Mouse (Mus musculus) forebrain, embryonic 12.5 days (tissue): Measurements from ENCODE around the gene Ap1g1. TPM values are rescaled to one million over a fixed set of nuclear protein-coding genes. Genes with fewer than 3 reads are reported as not detected.
"Not testable (repeated sequence)": the region's sequence is repeated elsewhere in the genome, so short reads cannot be mapped to it uniquely, and the experiment has no call there.

Experiments
- ATAC-seq: fragments of 200-750 bp; cut with Nextera tagmentation; 2 replicates; pipeline ENCODE4 v1.8.0; 2017; ENCODE audit warnings: moderate TSS enrichment; ENCODE audit not compliant: low FRiP score
- H3K27ac ChIP-seq: fragments of 300-500 bp; sonication (generic); 2 replicates; pipeline ENCODE4 v1.5.1; 2016; ENCODE audit warnings: mild to moderate bottlenecking
- H3K27me3 ChIP-seq: fragments of 300-500 bp; sonication (generic); 2 replicates; pipeline ENCODE4 v1.6.1; 2016; ENCODE audit warnings: mild to moderate bottlenecking
- H3K36me3 ChIP-seq: fragments of 300-500 bp; sonication (generic); replicated peaks from 2 replicates; pipeline ENCODE4 v1.6.1; 2016; ENCODE audit warnings: mild to moderate bottlenecking
- H3K4me1 ChIP-seq: fragments of 300-500 bp; sonication (generic); 2 replicates; pipeline ENCODE4 v1.6.1; 2016
- H3K4me2 ChIP-seq: fragments of 300-500 bp; sonication (generic); 2 replicates; pipeline ENCODE4 v1.6.1; 2016; ENCODE audit warnings: mild to moderate bottlenecking, moderate library complexity
- H3K4me3 ChIP-seq: fragments of 300-500 bp; sonication (generic); replicated peaks from 2 replicates; pipeline ENCODE4 v1.5.1; 2016; ENCODE audit warnings: mild to moderate bottlenecking
- H3K9ac ChIP-seq: fragments of 300-500 bp; sonication (generic); 2 replicates; pipeline ENCODE4 v1.6.1; 2016; ENCODE audit warnings: mild to moderate bottlenecking
- H3K9me3 ChIP-seq: fragments of 300-500 bp; sonication (generic); 2 replicates; pipeline ENCODE4 v1.6.1; 2016
- WGBS: fragments of 180-500 bp; shearing (Covaris S2); methylation state at CpG from one replicate; pipeline ENCODE4 v1.1.7; 2016; 5-methylcytosine and 5-hydroxymethylcytosine counted together
- polyA plus RNA-seq: library from polyadenylated mRNA; unstranded; fragments of >200 nt; fragmentation: Nextera tagmentation; extraction: Ambion mirVana; gene quantifications from 2 replicates; pipeline ENCODE4 v1.2.1, GENCODE M21; 2016

Gene Ap1g1
- polyA plus RNA-seq, 1 experiment from 2014 or later, result 67.6 TPM

DNA sequence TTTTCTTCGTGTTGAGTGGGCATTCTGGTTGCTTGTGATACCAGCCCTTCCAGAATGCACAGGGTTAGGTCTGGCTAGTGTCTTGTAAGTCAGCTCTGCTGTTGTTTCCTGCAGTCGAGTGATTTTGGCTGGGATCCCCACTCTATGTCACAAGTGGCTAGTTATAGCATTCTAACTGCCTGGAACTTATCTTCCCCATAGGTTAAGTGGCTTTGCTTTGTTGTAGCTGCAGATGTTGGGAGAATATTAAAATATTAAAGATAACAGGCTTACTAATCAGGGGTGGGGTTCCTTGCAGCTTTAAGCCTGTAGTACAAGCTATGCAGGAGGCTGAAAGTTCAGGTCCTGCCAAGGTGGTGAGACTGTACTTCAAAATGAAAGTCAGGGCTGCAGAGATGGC lies 69.5 kb downstream of the Ap1g1 start:
- H3K4me1 ChIP-seq, result no peaks in the 10 kb centered on the region
- no peak overlapping the region for H3K4me3 ChIP-seq
- no peaks in the 10 kb centered on the region for H3K27me3 ChIP-seq
- peaks cover 65% of the 10 kb centered on the region for H3K36me3 ChIP-seq
- H3K9me3 ChIP-seq, result no peaks in the 10 kb centered on the region
- no peak for ATAC-seq
- no peak overlapping the region for H3K27ac ChIP-seq
- H3K4me2 ChIP-seq, result no peak overlapping the region
- WGBS, result 83% methylated on average over 2 of the region's 2 CpGs
- no peak overlapping the region for H3K9ac ChIP-seq

DNA sequence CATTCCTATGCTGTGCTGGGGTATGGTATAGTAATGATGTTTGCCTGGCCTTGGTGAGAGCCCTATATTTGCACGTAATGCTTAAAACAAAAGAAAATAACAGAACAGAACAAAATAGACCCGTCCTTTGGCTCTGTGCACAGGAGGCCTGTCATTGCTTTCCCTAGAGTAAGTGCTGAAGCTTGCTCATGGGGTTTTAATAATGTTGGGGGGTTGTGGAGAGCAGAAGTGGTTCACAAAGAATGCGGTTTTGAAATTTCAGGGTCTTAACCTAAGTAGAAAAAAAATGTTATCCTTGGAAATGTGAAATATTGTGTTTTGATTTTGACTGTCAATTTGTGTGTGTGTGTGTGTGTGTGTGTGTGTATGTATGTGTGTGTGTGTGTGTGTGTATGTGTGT lies 70.6 kb downstream of the Ap1g1 start:
- no peaks in the 10 kb centered on the region for H3K9me3 ChIP-seq
- H3K36me3 ChIP-seq, result peaks cover 59% of the 10 kb centered on the region
- H3K27me3 ChIP-seq, result no peaks in the 10 kb centered on the region
- ATAC-seq, result no peak
- H3K4me3 ChIP-seq, result no peak overlapping the region
- no peaks in the 10 kb centered on the region for H3K4me1 ChIP-seq
- WGBS, result 89% methylated on average over 3 of the region's 3 CpGs
- no peak overlapping the region for H3K4me2 ChIP-seq
- no peak overlapping the region for H3K27ac ChIP-seq
- H3K9ac ChIP-seq, result no peak overlapping the region

DNA sequence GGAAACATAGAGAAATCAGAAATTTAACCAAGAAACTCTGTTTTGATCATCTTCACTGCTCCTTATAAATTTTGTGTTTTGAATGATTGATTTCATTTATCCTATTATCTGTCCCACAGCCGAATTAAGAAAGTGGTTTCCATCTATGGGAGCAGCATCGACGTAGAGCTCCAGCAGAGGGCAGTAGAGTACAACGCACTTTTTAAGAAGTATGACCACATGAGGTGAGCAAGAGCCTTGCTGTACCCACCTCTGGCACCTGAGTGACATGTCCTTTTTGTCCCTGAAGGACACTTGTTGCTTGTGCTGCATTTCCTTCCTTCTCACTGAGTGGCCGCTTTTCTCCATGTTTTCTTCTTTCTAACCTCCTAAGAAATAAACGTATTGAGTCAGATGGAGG lies 75.1 kb downstream of the Ap1g1 start:
- Histone ChIP-seq H3K9ac (no peak overlapping the region), H3K4me3 (no peak overlapping the region), H3K4me2 (no peak overlapping the region), H3K36me3 (peaks cover 67% of the 10 kb centered on the region), H3K27me3 (no peaks in the 10 kb centered on the region), H3K27ac (no peak overlapping the region), H3K9me3 (no peaks in the 10 kb centered on the region), H3K4me1 (no peaks in the 10 kb centered on the region)
- 45% methylated on average over 6 of the region's 6 CpGs for WGBS
- ATAC-seq, result no peak

DNA sequence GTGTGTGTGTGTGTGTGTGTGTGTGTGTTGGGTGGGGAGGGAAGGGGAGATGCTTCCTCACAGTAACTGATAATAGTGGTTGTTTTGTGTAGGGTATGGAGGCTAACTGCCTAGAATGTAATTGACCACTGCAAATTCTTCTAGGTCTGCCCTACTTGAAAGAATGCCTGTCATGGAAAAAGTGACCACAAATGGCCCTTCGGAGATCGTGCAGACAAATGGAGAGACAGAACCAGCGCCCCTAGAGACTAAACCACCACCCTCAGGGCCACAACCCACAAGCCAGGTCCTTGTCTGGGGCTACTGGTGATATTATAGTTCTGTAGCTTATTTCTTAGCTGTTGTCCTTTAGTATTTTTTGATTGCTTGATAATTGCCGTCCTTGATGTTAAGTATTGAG lies 76.2 kb downstream of the Ap1g1 start:
- no peaks in the 10 kb centered on the region for H3K27me3 ChIP-seq
- H3K4me3 ChIP-seq, result no peak overlapping the region
- WGBS, result 86% methylated on average over 4 of the region's 4 CpGs
- H3K9ac ChIP-seq, result no peak overlapping the region
- no peaks in the 10 kb centered on the region for H3K4me1 ChIP-seq
- ATAC-seq, result no peak
- no peak overlapping the region for H3K4me2 ChIP-seq
- peaks cover 64% of the 10 kb centered on the region for H3K36me3 ChIP-seq
- H3K27ac ChIP-seq, result no peak overlapping the region
- H3K9me3 ChIP-seq, result no peaks in the 10 kb centered on the region

DNA sequence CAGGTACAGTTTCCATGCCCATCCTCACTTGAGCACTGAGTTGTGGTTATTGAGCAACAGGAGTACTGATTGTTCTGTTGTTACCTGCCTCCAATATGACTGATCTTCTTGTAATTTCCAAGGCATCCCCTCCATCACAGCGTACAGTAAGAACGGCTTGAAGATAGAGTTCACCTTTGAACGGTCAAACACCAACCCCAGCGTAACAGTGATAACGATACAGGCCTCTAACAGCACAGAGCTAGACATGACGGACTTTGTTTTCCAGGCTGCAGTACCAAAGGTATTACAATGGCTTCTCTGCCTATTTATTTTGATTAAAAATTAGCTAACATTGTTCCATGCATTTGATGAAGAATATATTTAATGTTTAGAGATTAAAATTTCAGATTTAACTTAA lies 77.1 kb downstream of the Ap1g1 start:
- no peak for ATAC-seq
- H3K27me3 ChIP-seq, result no peaks in the 10 kb centered on the region
- H3K4me2 ChIP-seq, result no peak overlapping the region
- peaks cover 64% of the 10 kb centered on the region for H3K36me3 ChIP-seq
- H3K4me3 ChIP-seq, result no peak overlapping the region
- H3K27ac ChIP-seq, result no peak overlapping the region
- no peaks in the 10 kb centered on the region for H3K4me1 ChIP-seq
- H3K9ac ChIP-seq, result no peak overlapping the region
- WGBS, result 95% methylated on average over 6 of the region's 6 CpGs
- no peaks in the 10 kb centered on the region for H3K9me3 ChIP-seq

DNA sequence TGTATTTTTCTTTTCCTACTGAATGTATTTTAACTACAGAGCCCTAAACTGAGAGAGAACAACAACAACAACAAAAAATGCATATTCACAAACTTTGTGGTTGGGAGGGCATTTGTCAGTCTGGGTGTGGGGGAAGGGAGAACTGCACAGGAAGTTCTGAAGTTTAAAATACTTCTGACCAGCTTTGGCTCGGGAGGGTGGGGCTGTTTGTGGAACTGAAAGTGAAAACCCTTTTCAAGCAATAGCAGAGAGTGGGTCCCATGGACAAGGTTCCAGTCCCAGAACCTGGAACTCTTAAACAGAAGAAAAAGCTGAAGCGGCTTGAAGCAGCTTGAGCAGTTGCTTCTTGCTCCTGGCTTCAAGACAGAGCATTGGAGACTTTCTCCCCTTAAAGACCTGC lies 85.0 kb downstream of the Ap1g1 start:
- Histone ChIP-seq H3K9ac (no peak overlapping the region), H3K9me3 (no peaks in the 10 kb centered on the region), H3K4me3 (no peak overlapping the region), H3K4me1 (peaks cover 5% of the 10 kb centered on the region; the same call in 1 of the 2 replicates), H3K27ac (no peak overlapping the region), H3K27me3 (no peaks in the 10 kb centered on the region), H3K36me3 (peaks cover 39% of the 10 kb centered on the region), H3K4me2 (no peak overlapping the region)
- no peak for ATAC-seq
- 86% methylated on average over 2 of the region's 2 CpGs for WGBS

DNA sequence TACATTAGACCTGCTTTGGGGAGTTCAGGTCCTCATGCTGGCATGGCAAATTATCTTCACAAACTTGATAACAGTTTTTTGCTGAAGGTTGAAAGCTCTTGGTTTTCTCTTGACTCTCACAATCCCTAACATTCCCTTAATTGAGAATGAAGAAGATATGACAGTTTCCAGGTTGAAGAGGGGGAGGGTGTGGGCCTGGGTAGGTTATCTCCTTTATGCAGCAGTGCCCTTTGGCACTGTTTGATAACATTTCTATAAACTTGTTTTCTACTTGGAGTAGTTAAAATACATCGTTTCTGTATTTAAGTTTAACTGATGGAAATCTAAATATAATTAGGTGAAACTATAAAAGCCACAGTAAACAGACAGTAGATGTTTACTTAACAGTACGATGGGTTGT lies 86.4 kb downstream of the Ap1g1 start:
- H3K4me3 ChIP-seq, result no peak overlapping the region
- H3K9ac ChIP-seq, result no peak overlapping the region
- H3K4me2 ChIP-seq, result no peak overlapping the region
- H3K27ac ChIP-seq, result no peak overlapping the region
- no peaks in the 10 kb centered on the region for H3K27me3 ChIP-seq
- peaks cover 32% of the 10 kb centered on the region for H3K36me3 ChIP-seq
- ATAC-seq, result no peak
- 92% methylated on average over 2 of the region's 2 CpGs for WGBS
- no peaks in the 10 kb centered on the region for H3K9me3 ChIP-seq
- peaks cover 9% of the 10 kb centered on the region for H3K4me1 ChIP-seq

DNA sequence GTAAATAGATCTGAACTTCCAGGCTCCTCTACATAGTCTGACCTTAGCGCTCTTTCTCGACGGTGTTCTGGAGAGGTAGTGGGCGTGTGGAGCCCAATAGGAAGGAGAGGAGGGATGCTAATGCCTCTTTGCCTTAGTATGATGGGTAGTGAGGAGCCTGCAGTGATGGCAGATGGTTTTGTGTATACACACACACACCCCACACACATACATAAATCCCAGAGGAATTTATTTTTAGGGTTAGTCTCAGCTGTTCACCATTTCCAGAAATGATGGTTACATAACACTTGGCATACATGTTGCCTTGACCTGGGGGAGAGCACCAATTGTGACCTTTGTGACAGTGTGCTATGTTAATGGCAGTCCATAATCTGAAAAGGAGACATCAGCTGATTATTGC lies 87.2 kb downstream of the Ap1g1 start:
- ATAC-seq, result no peak
- Histone ChIP-seq H3K36me3 (peaks cover 25% of the 10 kb centered on the region), H3K9ac (no peak overlapping the region), H3K9me3 (no peaks in the 10 kb centered on the region), H3K4me1 (peaks cover 9% of the 10 kb centered on the region), H3K27me3 (no peaks in the 10 kb centered on the region), H3K4me2 (no peak overlapping the region), H3K4me3 (no peak overlapping the region), H3K27ac (no peak overlapping the region)
- WGBS, result 83% methylated on average over 4 of the region's 4 CpGs

DNA sequence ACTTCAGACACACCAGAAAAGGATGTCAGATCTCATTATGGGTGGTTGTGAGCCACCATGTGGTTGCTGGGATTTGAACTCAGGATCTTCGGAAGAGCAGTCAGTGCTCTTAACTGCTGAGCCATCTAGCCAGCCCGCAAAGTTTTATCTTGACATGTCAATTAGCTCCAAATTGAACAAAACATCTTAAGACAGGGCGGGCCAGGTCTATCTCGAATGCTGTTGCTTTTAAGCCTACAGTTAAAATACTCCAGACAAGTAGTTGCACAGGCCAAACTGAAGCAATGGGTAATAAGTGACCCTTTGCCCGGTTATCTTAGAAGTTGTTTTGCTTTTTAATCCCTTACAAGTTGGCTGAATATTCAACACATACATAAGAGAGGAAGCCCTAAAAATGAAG lies 88.3 kb downstream of the Ap1g1 start:
- Histone ChIP-seq H3K9me3 (no peaks in the 10 kb centered on the region), H3K27ac (no peak overlapping the region), H3K4me2 (no peak overlapping the region), H3K9ac (no peak overlapping the region), H3K36me3 (peaks cover 13% of the 10 kb centered on the region), H3K4me3 (no peak overlapping the region), H3K27me3 (no peaks in the 10 kb centered on the region), H3K4me1 (peaks cover 9% of the 10 kb centered on the region)
- no peak for ATAC-seq
- 90% methylated on average over 5 of the region's 5 CpGs for WGBS

DNA sequence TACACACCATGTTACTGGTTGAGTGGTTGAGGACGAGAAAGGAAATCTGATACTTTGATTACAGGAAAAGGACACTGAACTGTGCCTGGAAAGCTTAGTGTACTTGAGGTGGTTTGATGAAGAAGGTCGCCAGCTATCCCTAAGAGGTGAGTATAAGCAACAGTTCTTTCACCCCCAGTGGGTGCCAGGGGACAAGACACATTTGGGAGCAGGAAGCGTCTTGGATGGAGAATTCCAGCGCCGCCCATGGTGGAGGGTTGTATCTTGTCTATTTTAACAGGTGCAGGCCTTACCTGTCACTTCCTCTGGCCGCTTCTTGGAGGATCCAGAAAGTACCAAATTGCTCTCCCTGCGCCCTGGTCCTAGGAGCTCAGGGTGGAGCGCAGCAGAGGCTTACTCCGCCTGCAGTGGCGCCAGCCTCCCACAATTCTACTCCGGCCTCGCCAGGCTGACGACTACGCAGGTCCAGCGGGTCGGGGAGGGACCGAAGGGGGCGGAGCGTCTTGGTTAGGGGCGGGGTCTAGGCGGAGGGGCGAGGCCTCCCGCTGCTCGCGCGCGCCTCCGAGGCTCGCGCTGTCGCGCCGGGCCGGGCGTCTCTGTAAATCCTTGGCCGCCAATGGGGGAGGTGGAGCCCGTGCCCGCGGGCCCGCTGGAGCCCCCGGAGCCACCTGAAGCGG lies 89.8 kb downstream of the Ap1g1 start, which contains the start of gene Phlpp2:
Gene Phlpp2, plus strand, starts transcription at position 540 of the 677 bp plus-strand sequence.
- peak; percentile 98 for ATAC-seq

DNA sequence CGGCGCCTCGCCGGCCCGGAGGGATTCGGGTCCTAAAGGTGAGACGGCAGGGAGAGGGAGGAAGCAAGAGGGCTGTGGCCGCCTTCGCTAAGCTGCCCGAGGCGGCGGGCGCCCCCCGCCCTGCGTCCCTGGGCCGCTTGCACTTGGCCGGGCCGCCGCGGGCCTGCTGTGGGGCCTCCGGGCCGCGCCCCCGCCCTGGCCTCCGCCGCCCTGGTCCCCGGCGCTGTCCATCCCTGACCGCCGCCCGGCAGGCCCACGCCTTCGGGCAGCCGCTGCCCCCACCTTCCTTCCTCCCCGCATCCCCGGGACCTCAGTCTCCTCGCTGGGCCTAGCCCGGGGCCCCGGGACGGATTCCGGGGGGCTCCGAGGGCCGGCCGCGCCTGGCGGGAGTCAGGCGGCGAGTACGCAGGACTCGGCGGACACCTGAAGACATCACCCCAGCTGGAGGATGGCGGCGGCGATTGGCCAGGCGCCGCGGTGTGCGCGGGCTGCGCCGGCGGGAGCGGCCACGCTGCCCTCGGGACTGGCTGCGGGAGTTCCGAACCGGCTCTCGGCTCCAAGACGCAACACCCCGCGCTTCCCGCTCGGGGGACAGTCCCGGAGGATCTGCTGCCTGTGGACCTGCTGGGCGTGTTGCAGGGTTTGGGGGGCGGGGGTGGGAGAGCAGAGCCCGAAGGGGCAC lies 90.5 kb downstream of the Ap1g1 start:
- WGBS, result under 1% methylated on average over 70 of the region's 78 CpGs
- peak overlapping the region; percentile 96 for H3K4me3 ChIP-seq
- peak overlapping the region; percentile 92 for H3K27ac ChIP-seq
- no peaks in the 10 kb centered on the region for H3K9me3 ChIP-seq
- peak; percentile 86 for ATAC-seq
- no peaks in the 10 kb centered on the region for H3K27me3 ChIP-seq
- H3K9ac ChIP-seq, result peak overlapping the region; percentile 93
- H3K4me2 ChIP-seq, result peak overlapping the region; percentile 87
- peaks cover 9% of the 10 kb centered on the region for H3K4me1 ChIP-seq
- H3K36me3 ChIP-seq, result no peaks in the 10 kb centered on the region

More for the DNA sequence above, 89.8 kb downstream of the Ap1g1 start, which contains the start of gene Phlpp2:
- Histone ChIP-seq H3K9me3 (no peaks in the 10 kb centered on the region), H3K27me3 (no peaks in the 10 kb centered on the region), H3K4me1 (peaks cover 9% of the 10 kb centered on the region), H3K4me2 (peak within 1 kb of the TSS; percentile 87), H3K4me3 (peak within 1 kb of the TSS; percentile 96), H3K9ac (peak within 1 kb of the TSS; percentile 93), H3K36me3 (no peaks in the 10 kb centered on the region), H3K27ac (peak within 1 kb of the TSS; percentile 92)
- 1% methylated on average over 41 of the region's 42 CpGs for WGBS

DNA sequence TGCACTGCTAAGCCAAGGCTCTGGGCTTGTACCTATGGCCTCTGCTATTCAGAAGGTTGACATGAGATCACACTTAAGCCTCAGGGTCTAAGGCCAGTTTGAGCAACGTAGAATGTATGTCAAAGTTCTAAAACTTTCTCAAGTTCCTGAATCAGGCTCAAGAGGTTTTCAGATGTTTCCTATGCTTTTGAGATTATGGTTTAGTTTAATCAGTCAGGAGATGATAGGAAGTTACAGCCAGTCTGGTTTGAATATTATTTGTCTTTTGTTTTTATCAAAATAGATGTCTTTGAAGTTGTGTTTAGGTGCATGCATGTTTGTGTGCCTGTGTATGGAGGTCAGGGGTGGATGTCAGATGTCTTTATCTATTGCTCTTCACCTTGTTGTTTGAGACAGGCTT lies 92.7 kb downstream of the Ap1g1 start:
- Histone ChIP-seq H3K36me3 (no peaks in the 10 kb centered on the region), H3K4me3 (no peak overlapping the region), H3K4me1 (peaks cover 9% of the 10 kb centered on the region), H3K4me2 (no peak overlapping the region), H3K27ac (no peak overlapping the region), H3K27me3 (no peaks in the 10 kb centered on the region), H3K9ac (no peak overlapping the region), H3K9me3 (no peaks in the 10 kb centered on the region)
- WGBS, result 85% methylated on average over 1 of the region's 1 CpGs
- no peak for ATAC-seq

DNA sequence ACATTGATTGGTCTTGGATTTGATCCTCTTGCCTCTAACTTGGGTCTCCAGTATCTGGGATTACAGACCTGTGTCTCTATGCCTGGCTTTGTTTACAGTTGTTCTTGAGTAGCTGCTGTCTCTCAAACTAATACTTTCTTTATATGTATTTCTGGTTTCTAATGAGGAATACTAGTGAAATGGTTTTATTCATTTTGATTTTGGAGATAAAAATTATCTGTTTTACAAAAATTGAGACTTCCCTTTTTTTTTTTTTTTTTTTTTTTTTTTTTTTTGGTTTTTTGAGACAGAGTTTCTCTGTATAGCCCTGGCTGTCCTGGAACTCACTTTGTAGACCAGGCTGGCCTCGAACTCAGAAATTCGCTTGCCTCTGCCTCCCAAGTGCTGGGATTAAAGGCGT lies 95.4 kb downstream of the Ap1g1 start:
- H3K9ac ChIP-seq, H3K27me3 ChIP-seq, H3K27ac ChIP-seq, H3K36me3 ChIP-seq, ATAC-seq, H3K4me2 ChIP-seq, H3K9me3 ChIP-seq, H3K4me1 ChIP-seq, H3K4me3 ChIP-seq: not testable (repeated sequence)
- 83% methylated on average over 3 of the region's 3 CpGs for WGBS
